Mouse (Mus musculus): ENCODE measurements around the gene Aak1.

- TF ChIP-seq CTCF (conservative IDR thresholded peaks at IDR 0.05; ENCODE audit: low read length) (no peak), POU5F1 (IDR thresholded peaks at IDR 0.05; ENCODE audit: borderline replicate concordance, low read length) (no peak)
Measured at GRCm38 (mm10) chr6:86886803-86887202, 37.5 kb downstream of the Aak1 start.

Measured in E14TG2a.4 (cell line).